Mouse (Mus musculus) olfactory bulb, adult 2 months (tissue): ENCODE results near the gene E2f1. TPM values are rescaled to one million over a fixed set of nuclear protein-coding genes. Genes with fewer than 3 reads are reported as not detected.

ENCODE experiments used
- H3K27ac ChIP-seq: fragments of 200-500 bp; 2 replicates; pipeline ENCODE4 v1.5.1; 2012; ENCODE audit warnings: low read depth, low read length; ENCODE audit not compliant: insufficient read depth
- H3K4me1 ChIP-seq: fragments of 200-500 bp; 2 replicates; pipeline ENCODE4 v1.6.1; 2012; ENCODE audit warnings: low read length; ENCODE audit not compliant: control insufficient read depth, insufficient read depth
- H3K4me3 ChIP-seq: fragments of 200-500 bp; 2 replicates; pipeline ENCODE4 v1.5.1; 2012; ENCODE audit warnings: mild to moderate bottlenecking, low read depth, low read length, moderate library complexity; ENCODE audit not compliant: insufficient read depth
- CTCF ChIP-seq: fragments of 200-500 bp; IDR thresholded peaks from 2 replicates; pipeline ENCODE4 v1.5.1; 2012; ENCODE audit warnings: low read depth, mild to moderate bottlenecking, low read length, moderate library complexity; ENCODE audit not compliant: insufficient read depth
- POLR2A ChIP-seq: fragments of 200-500 bp; IDR thresholded peaks from 2 replicates; pipeline ENCODE4 v1.6.1; 2012; ENCODE audit warnings: mild to moderate bottlenecking, low read depth, low read length, moderate library complexity; ENCODE audit not compliant: insufficient read depth
- WGBS: fragments of 180-500 bp; shearing (Covaris S2); methylation state at CpG from one replicate; pipeline ENCODE4 v1.1.7; 2018; 5-methylcytosine and 5-hydroxymethylcytosine counted together
- polyA plus RNA-seq: library from polyadenylated mRNA; stranded (reverse); fragments of >200 nt; gene quantifications from 2 replicates; pipeline ENCODE4 v1.2.4, GENCODE M21; 2012; ENCODE audit warnings: low replicate concordance; ENCODE audit not compliant: missing spikeins, insufficient read depth, insufficient read length

Gene E2f1
- polyA plus RNA-seq: not detected in 2 replicates

GRCm38 (mm10) chr2:154569836-154570286 is at the start of gene E2f1:
TSS of gene E2f1 (minus strand) at chr2:154569892.
- TF ChIP-seq CTCF (peak; percentile 20; the same call in 1 of the 2 replicates), POLR2A (no peak)
- under 1% methylated on average over 44 of the region's 44 CpGs for WGBS
- H3K4me3 ChIP-seq: peak within 1 kb of the TSS; percentile 85
- no peak within 1 kb of the TSS for H3K27ac ChIP-seq
- H3K4me1 ChIP-seq: peaks cover 7% of the 10 kb centered on the region

- TF ChIP-seq CTCF: no peak
- no peak for TF ChIP-seq POLR2A
- WGBS: 91% methylated on average over 3 of the region's 3 CpGs
These were observed 47.4 kb upstream of the E2f1 start for GRCm38 (mm10) chr2:154617061-154617460.

GRCm38 (mm10) chr2:154615674-154616073 is 46.0 kb upstream of the E2f1 start:
- Histone ChIP-seq H3K4me3 (no peak overlapping the region), H3K4me1 (peaks cover 7% of the 10 kb centered on the region), H3K27ac (no peak overlapping the region)
- 92% methylated on average over 5 of the region's 5 CpGs for WGBS
- no peak for TF ChIP-seq CTCF
- TF ChIP-seq POLR2A: no peak

More at GRCm38 (mm10) chr2:154617061-154617460, 47.4 kb upstream of the E2f1 start:
- no peak overlapping the region for H3K27ac ChIP-seq
- peaks cover 7% of the 10 kb centered on the region for H3K4me1 ChIP-seq
- H3K4me3 ChIP-seq: no peak overlapping the region

- H3K4me3 ChIP-seq: no peak overlapping the region
- 57% methylated on average over 19 of the region's 19 CpGs for WGBS
- no peak overlapping the region for H3K27ac ChIP-seq
- H3K4me1 ChIP-seq: peaks cover 7% of the 10 kb centered on the region
- no peak for TF ChIP-seq CTCF
- TF ChIP-seq POLR2A: no peak
These were observed 45.3 kb upstream of the E2f1 start for GRCm38 (mm10) chr2:154614841-154615576.

GRCm38 (mm10) chr2:154613118-154614115 is 43.7 kb upstream of the E2f1 start, which contains the start of the genes Zfp341 and 4930519P11Rik:
TSS of gene Zfp341 (plus strand) at chr2:154613297.
TSS of gene 4930519P11Rik (minus strand) at chr2:154613437.
- H3K27ac ChIP-seq: peak within 1 kb of the TSS; percentile 90
- peaks cover 7% of the 10 kb centered on the region for H3K4me1 ChIP-seq
- TF ChIP-seq POLR2A (peak; percentile 54), CTCF (peak; percentile 97)
- under 1% methylated on average over 96 of the region's 98 CpGs for WGBS
- H3K4me3 ChIP-seq: peak within 1 kb of the TSS; percentile 74

GRCm38 (mm10) chr2:154609050-154609767 is 39.5 kb upstream of the E2f1 start:
- TF ChIP-seq POLR2A (no peak), CTCF (no peak)
- 69% methylated on average over 10 of the region's 10 CpGs for WGBS
- Histone ChIP-seq H3K27ac (no peak overlapping the region), H3K4me3 (no peak overlapping the region), H3K4me1 (peaks cover 7% of the 10 kb centered on the region; the same call in 1 of the 2 replicates)

- H3K27ac ChIP-seq: no peak overlapping the region
- H3K4me3 ChIP-seq: no peak overlapping the region
- H3K4me1 ChIP-seq: peaks cover 6% of the 10 kb centered on the region; the same call in 1 of the 2 replicates
- no peak for TF ChIP-seq CTCF
- no peak for TF ChIP-seq POLR2A
- 88% methylated on average over 1 of the region's 1 CpGs for whole genome bisulfite sequencing
These were observed 37.3 kb upstream of the E2f1 start for GRCm38 (mm10) chr2:154606965-154607364.

- Histone ChIP-seq H3K27ac (no peak overlapping the region), H3K4me1 (peaks cover 6% of the 10 kb centered on the region; the same call in 1 of the 2 replicates), H3K4me3 (no peak overlapping the region)
- TF ChIP-seq POLR2A (no peak), CTCF (no peak)
- WGBS: 44% methylated on average over 7 of the region's 7 CpGs
These were observed 34.5 kb upstream of the E2f1 start for GRCm38 (mm10) chr2:154604156-154604555.
